Mouse (Mus musculus): ENCODE results near the gene Usp47. TPM values are rescaled to one million over a fixed set of nuclear protein-coding genes. Genes with fewer than 3 reads are reported as not detected.
"Not testable (repeated sequence)": the region's sequence is repeated elsewhere in the genome, so short reads cannot be mapped to it uniquely, and the experiment has no call there.

Gene Usp47
- total RNA-seq, 2 experiments from 2014 or later: 58.9 to 74.1 TPM

GRCm38 (mm10) chr7:112036636-112037035, 13.3 kb downstream of the Usp47 start:
- DNase-seq: no peak

- DNase-seq: no peak
Measured at GRCm38 (mm10) chr7:112040271-112040670, 17.0 kb downstream of the Usp47 start.

- DNase-seq: no peak
Measured at GRCm38 (mm10) chr7:112042758-112043157, 19.5 kb downstream of the Usp47 start.

- DNase-seq: no peak
Measured at GRCm38 (mm10) chr7:112045249-112045648, 21.9 kb downstream of the Usp47 start.

GRCm38 (mm10) chr7:112045794-112046388, 22.6 kb downstream of the Usp47 start:
- peak; percentile 11 for DNase-seq

GRCm38 (mm10) chr7:112048643-112049042, 25.3 kb downstream of the Usp47 start:
- no peak for DNase-seq

- DNase-seq: no peak
Measured at GRCm38 (mm10) chr7:112053667-112054066, 30.4 kb downstream of the Usp47 start.

- DNase-seq: peak; percentile 20
Measured at GRCm38 (mm10) chr7:112055901-112056625, 32.8 kb downstream of the Usp47 start.

GRCm38 (mm10) chr7:112074868-112075267, 51.6 kb downstream of the Usp47 start:
- DNase-seq: no peak

GRCm38 (mm10) chr7:112082636-112083035, 59.3 kb downstream of the Usp47 start:
- no peak for DNase-seq

GRCm38 (mm10) chr7:112084222-112084621, 60.9 kb downstream of the Usp47 start:
- DNase-seq: no peak

- DNase-seq: peak; percentile 92
Measured at GRCm38 (mm10) chr7:112085062-112085461, 61.8 kb downstream of the Usp47 start.

GRCm38 (mm10) chr7:112086186-112086585, 62.9 kb downstream of the Usp47 start:
- DNase-seq: no peak

GRCm38 (mm10) chr7:112094923-112095322, 71.6 kb downstream of the Usp47 start:
- not testable (repeated sequence) for DNase-seq

GRCm38 (mm10) chr7:112100887-112101286, 77.6 kb downstream of the Usp47 start:
- no peak for DNase-seq

GRCm38 (mm10) chr7:112102933-112103332, 79.6 kb downstream of the Usp47 start:
- DNase-seq: no peak

- no peak for DNase-seq
Measured at GRCm38 (mm10) chr7:112103816-112104215, 80.5 kb downstream of the Usp47 start.

GRCm38 (mm10) chr7:112108757-112109156, 85.5 kb downstream of the Usp47 start:
- DNase-seq: no peak

GRCm38 (mm10) chr7:112110638-112111372, 87.5 kb downstream of the Usp47 start:
- no peak for DNase-seq

GRCm38 (mm10) chr7:112117501-112117900, 94.2 kb downstream of the Usp47 start:
- no peak for DNase-seq

- peak; percentile 29 for DNase-seq
Measured at GRCm38 (mm10) chr7:112118086-112118485, 94.8 kb downstream of the Usp47 start.

GRCm38 (mm10) chr7:112119248-112119647, 95.9 kb downstream of the Usp47 start:
- DNase-seq: no peak
